Mouse (Mus musculus): ENCODE measurements around the gene Alx3. TPM values are rescaled to one million over a fixed set of nuclear protein-coding genes. Genes with fewer than 3 reads are reported as not detected.

Alx3 gene
- polyA plus RNA-seq, 1 experiment from 2014 or later, result 0.53 TPM

DNA sequence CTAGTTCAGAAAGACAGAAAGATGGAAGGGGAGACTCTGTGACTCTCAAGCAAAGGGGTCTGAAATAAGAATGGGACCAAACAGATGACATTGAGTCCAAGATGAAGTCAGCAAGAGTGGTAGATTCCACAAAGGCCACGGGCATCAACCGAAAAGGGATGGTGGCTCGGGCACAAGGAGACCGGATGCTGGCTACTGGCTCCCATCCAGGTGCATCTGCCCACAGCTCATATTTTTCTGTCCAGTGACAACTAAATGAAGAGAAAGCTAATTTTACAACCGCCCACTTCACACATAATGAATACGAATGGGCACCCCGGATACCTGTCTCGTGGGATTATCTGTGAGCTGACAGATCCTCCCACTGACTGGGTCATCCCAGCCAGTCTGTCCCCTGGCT lies 12.4 kb downstream of the Alx3 start:
- no peak overlapping the region for H3K4me2 ChIP-seq
- H3K9me3 ChIP-seq, result no peaks in the 10 kb centered on the region
- no peak overlapping the region for H3K4me3 ChIP-seq
- H3K36me3 ChIP-seq, result peaks cover 18% of the 10 kb centered on the region
- no peak for ATAC-seq (ENCODE audit: extremely low read depth, insufficient number of reproducible peaks, low FRiP score, low TSS enrichment)
- no peak overlapping the region for H3K27ac ChIP-seq (replicated peaks)
- H3K4me1 ChIP-seq, result peaks cover 15% of the 10 kb centered on the region
- peaks cover 29% of the 10 kb centered on the region for H3K27me3 ChIP-seq (replicated peaks)
- 80% methylated on average over 8 of the region's 8 CpGs for WGBS
- H3K9ac ChIP-seq, result no peak overlapping the region

DNA sequence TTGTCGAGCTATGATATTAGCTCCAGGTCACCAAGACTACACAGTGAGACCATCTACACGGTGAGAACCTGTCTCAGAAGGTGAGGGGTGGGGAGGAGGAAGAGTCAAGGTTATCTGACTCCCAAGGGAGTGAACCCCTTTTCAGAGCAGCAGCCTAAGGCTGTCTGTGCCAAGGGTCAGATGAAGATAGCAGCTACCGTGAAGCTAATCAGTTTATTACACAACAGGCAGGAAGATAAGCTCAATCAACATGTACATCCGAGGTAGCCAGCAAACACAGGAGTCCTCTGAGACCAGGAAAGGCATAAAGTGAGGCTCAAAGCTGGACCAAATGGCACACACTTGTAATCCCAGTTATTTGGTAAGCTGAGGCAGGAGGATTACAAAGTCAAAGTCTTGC lies 14.0 kb downstream of the Alx3 start:
- no peak overlapping the region for H3K27ac ChIP-seq (replicated peaks)
- no peak for ATAC-seq (ENCODE audit: extremely low read depth, insufficient number of reproducible peaks, low FRiP score, low TSS enrichment)
- WGBS, result 36% methylated on average over 4 of the region's 4 CpGs
- peaks cover 34% of the 10 kb centered on the region for H3K36me3 ChIP-seq
- no peak overlapping the region for H3K9ac ChIP-seq
- peaks cover 15% of the 10 kb centered on the region for H3K4me1 ChIP-seq
- no peak overlapping the region for H3K4me2 ChIP-seq
- H3K4me3 ChIP-seq, result no peak overlapping the region
- peaks cover 17% of the 10 kb centered on the region for H3K27me3 ChIP-seq (replicated peaks)
- no peaks in the 10 kb centered on the region for H3K9me3 ChIP-seq

DNA sequence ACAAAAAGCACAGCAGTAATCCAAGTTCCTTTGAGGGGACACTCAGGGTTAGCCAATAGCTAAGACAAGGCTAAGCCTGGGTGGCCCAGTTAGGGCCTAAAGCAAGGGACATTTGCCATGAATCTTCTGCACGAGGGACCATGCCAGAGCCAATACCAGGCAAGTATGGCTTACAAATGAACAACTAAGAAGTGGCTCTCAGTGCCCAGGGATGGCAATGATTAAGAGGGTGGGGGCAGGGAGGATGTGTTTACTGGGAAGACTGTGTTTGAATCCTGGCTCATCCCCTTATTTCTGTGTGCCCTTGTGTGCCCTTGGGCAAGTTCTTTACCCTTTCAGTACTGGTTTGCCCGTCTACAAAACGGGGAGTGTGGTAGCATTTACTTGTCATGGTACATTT lies 14.5 kb downstream of the Alx3 start:
- H3K4me3 ChIP-seq, result no peak overlapping the region
- peaks cover 12% of the 10 kb centered on the region for H3K27me3 ChIP-seq (replicated peaks)
- H3K4me2 ChIP-seq, result no peak overlapping the region
- peaks cover 15% of the 10 kb centered on the region for H3K4me1 ChIP-seq
- H3K9me3 ChIP-seq, result no peaks in the 10 kb centered on the region
- WGBS, result 66% methylated on average over 3 of the region's 3 CpGs
- no peak overlapping the region for H3K27ac ChIP-seq (replicated peaks)
- no peak overlapping the region for H3K9ac ChIP-seq
- peaks cover 40% of the 10 kb centered on the region for H3K36me3 ChIP-seq
- ATAC-seq (ENCODE audit: extremely low read depth, insufficient number of reproducible peaks, low FRiP score, low TSS enrichment), result no peak

DNA sequence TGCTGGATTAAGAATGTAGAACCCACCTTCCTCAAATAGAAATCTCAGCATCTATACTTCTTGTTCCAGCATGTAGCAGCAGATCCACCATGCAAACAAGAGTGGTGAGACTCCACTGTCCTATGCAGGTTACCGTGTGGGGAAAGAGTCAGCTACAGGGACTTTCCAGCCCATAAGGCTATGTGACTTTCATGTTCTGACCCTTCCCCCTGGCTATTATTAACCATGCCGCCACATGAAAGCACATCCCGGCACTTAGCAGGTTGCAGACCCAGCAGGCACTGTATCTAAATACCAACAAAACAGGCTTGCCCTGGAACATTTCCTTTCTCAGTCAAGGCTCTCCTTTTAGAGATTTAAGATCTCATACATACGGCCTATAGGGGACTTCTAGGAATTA lies 16.6 kb downstream of the Alx3 start:
- no peak overlapping the region for H3K4me2 ChIP-seq
- peaks cover 12% of the 10 kb centered on the region for H3K4me1 ChIP-seq
- H3K9ac ChIP-seq, result 0 out of 2 replicates have a peak overlapping the region, but pooled peaks have one; percentile 8
- H3K9me3 ChIP-seq, result no peaks in the 10 kb centered on the region
- 40% methylated on average over 4 of the region's 4 CpGs for WGBS
- peaks cover 5% of the 10 kb centered on the region; the same call in 1 of the 2 replicates for H3K27me3 ChIP-seq (replicated peaks)
- H3K27ac ChIP-seq (replicated peaks), result peak overlapping the region; percentile 37
- no peak overlapping the region for H3K4me3 ChIP-seq
- peaks cover 60% of the 10 kb centered on the region for H3K36me3 ChIP-seq
- ATAC-seq (ENCODE audit: extremely low read depth, insufficient number of reproducible peaks, low FRiP score, low TSS enrichment), result no peak

DNA sequence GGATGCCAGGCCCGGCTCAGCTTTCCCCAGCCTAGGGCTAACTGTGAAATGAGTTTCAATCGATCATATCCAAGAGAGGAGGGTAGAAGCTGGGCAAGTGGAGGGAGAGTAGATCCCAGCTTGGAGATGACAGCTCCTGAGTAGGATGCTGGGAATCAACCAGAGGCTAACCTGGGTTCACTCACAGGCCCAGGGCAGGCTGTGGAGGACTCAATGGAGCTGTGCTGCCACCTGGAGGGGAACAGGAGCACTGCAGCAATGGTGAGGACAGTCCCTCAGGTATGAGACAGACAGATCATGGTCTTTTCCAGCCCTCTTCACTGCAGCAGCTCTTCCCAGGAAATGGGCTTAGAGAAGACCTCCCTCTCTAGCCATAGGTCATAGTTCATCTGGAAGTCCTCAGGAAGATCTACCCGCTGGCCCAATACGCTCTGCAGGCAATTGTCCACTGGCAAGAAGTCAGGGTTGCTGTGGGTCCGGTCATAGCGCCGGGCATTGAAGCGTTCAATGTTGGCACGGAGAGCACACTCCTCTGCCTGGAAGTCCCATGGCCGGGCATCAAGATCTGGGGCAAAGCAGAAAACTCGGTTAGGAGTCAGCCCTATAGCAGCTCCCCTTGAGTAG lies 18.2 kb downstream of the Alx3 start:
- WGBS, result 84% methylated on average over 11 of the region's 11 CpGs

DNA sequence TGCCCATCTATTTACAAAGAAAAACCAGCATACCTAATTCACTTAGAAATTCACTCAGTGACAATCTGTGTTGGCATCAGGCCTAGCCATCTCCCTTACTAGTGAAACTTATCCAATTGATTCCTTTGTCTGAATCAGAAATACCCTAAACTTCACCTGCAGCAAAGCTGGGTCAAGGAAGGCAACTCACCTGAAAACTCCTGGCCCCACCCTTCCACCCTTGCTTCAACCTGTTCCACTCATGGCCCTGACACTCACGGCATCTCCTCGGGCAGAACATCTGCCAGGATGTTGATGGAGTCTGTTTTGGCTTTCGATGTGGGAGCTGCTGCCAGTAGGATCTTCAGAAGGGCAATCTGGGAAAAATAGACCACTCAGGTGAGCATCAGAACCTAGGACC lies 23.0 kb downstream of the Alx3 start:
- Histone ChIP-seq H3K9me3 (no peaks in the 10 kb centered on the region), H3K4me2 (no peak overlapping the region), H3K36me3 (peaks cover 98% of the 10 kb centered on the region), H3K27ac (replicated peaks) (no peak overlapping the region), H3K4me1 (no peaks in the 10 kb centered on the region), H3K9ac (no peak overlapping the region), H3K27me3 (replicated peaks) (no peaks in the 10 kb centered on the region), H3K4me3 (no peak overlapping the region)
- no peak for ATAC-seq (ENCODE audit: extremely low read depth, insufficient number of reproducible peaks, low FRiP score, low TSS enrichment)
- 90% methylated on average over 3 of the region's 3 CpGs for WGBS

More for the DNA sequence above, 18.2 kb downstream of the Alx3 start:
- peaks cover 2% of the 10 kb centered on the region; the same call in 1 of the 2 replicates for H3K27me3 ChIP-seq (replicated peaks)
- H3K9me3 ChIP-seq, result no peaks in the 10 kb centered on the region
- peaks cover 76% of the 10 kb centered on the region for H3K36me3 ChIP-seq
- H3K27ac ChIP-seq (replicated peaks), result no peak overlapping the region
- H3K4me3 ChIP-seq, result no peak overlapping the region
- peaks cover 12% of the 10 kb centered on the region for H3K4me1 ChIP-seq
- H3K9ac ChIP-seq, result no peak overlapping the region
- no peak for ATAC-seq (ENCODE audit: extremely low read depth, insufficient number of reproducible peaks, low FRiP score, low TSS enrichment)
- H3K4me2 ChIP-seq, result no peak overlapping the region

DNA sequence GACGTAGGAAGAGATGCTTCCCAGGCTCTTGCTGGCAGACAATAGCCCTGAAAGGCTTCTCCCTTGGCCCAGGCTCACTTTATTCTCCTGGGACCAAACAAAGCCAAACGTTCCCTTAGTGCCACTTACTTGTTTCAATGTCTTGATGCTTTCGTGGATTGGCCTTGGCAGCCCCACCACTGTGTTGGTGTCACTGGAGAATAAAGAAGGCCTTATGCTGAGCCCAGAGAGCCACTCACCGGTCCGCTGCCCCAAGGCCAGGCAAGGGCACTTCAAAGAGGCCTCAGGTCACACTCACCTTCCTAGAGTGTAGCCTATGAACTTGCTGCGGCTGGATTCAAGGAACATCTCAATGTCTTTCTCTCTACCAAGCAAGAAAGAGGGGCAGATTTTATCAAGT lies 25.1 kb downstream of the Alx3 start:
- Histone ChIP-seq H3K4me1 (no peaks in the 10 kb centered on the region), H3K27ac (replicated peaks) (no peak overlapping the region), H3K9me3 (no peaks in the 10 kb centered on the region), H3K9ac (no peak overlapping the region), H3K4me3 (no peak overlapping the region), H3K27me3 (replicated peaks) (no peaks in the 10 kb centered on the region), H3K4me2 (no peak overlapping the region), H3K36me3 (peaks cover 98% of the 10 kb centered on the region)
- ATAC-seq (ENCODE audit: extremely low read depth, insufficient number of reproducible peaks, low FRiP score, low TSS enrichment), result no peak
- WGBS, result 87% methylated on average over 6 of the region's 6 CpGs

DNA sequence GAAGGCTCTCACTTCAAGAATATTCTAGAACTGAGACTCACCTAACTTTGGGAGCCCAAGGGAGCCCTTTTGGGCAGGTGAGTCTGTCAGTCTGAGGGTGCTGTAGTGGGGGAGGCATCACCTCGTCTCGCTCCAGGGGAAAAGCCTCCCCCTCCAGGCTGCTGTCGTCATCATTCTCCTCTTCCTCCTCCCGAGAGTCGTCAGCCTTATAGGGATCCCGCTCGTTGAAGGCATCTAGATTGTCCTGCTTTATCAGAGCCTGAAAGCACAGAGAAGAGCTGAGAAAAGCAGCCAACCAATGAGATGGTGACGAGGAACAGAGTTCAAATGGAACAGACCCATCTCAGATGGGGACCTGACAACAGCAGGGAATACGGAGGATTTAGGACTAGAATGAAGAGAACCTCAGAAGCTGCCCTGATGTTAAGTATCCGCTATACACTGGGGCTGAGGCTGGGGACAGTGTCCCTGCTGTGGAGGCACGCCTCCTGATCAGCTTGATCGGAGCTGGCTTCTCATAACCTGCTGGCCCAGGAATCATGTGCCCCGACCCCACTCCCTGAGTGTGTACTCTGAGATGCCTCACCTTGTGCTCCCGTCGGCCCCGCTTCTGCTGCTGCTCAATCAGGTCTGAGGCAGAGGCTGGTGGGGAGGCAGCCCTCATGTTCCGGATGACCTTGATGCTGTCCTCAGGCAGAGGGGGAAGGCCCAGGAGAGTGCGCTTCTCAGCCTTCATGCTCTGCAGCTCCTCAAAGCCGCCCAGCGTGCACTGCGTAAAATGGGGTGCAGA lies 26.6 kb downstream of the Alx3 start:
- no peak overlapping the region for H3K9ac ChIP-seq
- H3K4me1 ChIP-seq, result no peaks in the 10 kb centered on the region
- H3K9me3 ChIP-seq, result no peaks in the 10 kb centered on the region
- no peaks in the 10 kb centered on the region for H3K27me3 ChIP-seq (replicated peaks)
- H3K27ac ChIP-seq (replicated peaks), result no peak overlapping the region
- H3K36me3 ChIP-seq, result peaks cover 98% of the 10 kb centered on the region
- no peak for ATAC-seq (ENCODE audit: extremely low read depth, insufficient number of reproducible peaks, low FRiP score, low TSS enrichment)
- H3K4me3 ChIP-seq, result no peak overlapping the region
- 81% methylated on average over 21 of the region's 21 CpGs for WGBS
- H3K4me2 ChIP-seq, result no peak overlapping the region

DNA sequence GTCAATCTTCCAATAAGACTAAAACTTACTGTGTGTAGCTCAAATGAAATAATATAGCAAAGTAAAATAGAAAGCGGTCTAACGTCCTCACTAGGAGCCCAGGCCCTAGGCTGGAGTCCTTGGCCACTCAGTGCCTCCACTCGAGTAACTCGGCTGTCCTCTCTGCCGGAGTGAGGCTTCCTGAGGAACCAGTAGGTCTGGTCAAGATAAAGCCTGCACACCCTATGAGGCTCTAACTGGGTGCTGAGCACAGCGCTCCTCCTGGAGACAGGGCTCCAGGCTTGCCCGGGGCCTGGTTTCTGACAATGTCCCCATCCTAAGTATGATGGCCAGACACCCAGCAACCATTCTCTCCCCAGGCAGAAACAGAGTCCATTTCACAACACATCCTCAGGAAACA lies 27.7 kb downstream of the Alx3 start:
- H3K9ac ChIP-seq, result no peak overlapping the region
- no peak overlapping the region for H3K4me3 ChIP-seq
- 87% methylated on average over 7 of the region's 7 CpGs for WGBS
- H3K9me3 ChIP-seq, result no peaks in the 10 kb centered on the region
- H3K4me1 ChIP-seq, result no peaks in the 10 kb centered on the region
- peaks cover 98% of the 10 kb centered on the region for H3K36me3 ChIP-seq
- no peak for ATAC-seq (ENCODE audit: extremely low read depth, insufficient number of reproducible peaks, low FRiP score, low TSS enrichment)
- H3K27ac ChIP-seq (replicated peaks), result no peak overlapping the region
- H3K27me3 ChIP-seq (replicated peaks), result no peaks in the 10 kb centered on the region
- H3K4me2 ChIP-seq, result no peak overlapping the region

DNA sequence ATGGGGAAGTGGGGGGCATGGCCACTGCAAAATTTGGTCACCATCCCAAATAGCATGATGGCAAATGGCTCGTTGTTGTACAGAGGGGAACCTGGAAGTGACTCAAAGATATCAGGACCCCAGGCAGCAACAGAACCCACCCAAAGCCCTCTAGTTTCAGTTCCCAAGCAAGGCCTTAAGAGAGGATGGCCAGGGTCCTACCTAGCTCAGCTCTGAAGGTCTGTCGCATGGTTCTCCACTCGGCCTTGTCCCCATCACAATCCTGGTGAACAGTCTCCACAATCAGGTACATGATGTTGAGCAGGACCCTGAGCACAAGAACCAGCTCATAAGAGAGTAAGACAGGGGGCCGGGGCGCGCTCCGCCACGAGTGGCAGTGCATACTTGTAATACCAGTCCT lies 29.6 kb downstream of the Alx3 start:
- Histone ChIP-seq H3K9ac (no peak overlapping the region), H3K4me3 (no peak overlapping the region), H3K27me3 (replicated peaks) (no peaks in the 10 kb centered on the region), H3K27ac (replicated peaks) (no peak overlapping the region), H3K9me3 (no peaks in the 10 kb centered on the region), H3K4me2 (no peak overlapping the region), H3K36me3 (peaks cover 94% of the 10 kb centered on the region), H3K4me1 (no peaks in the 10 kb centered on the region)
- 94% methylated on average over 8 of the region's 8 CpGs for WGBS
- ATAC-seq (ENCODE audit: extremely low read depth, insufficient number of reproducible peaks, low FRiP score, low TSS enrichment), result no peak

DNA sequence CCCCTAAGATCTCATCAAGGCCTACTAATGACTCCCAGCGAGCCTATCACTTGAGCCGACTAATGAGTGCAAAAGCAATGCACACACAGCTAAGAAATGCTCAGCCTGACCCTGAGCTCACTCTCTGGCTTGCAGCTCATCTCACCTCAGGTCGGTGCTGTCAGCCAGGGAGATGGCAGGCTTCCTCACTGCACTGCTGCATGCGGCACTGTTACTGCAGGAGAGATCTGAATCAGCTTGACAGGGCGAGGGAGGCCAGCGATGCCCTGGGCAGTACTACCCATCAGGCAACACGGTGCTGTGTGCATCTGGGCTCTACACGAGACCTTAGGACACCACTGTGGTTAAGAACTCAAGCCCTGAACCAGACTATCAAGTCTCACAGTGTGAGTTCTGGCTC lies 30.7 kb downstream of the Alx3 start:
- Histone ChIP-seq H3K9ac (no peak overlapping the region), H3K4me3 (no peak overlapping the region), H3K4me1 (peaks cover 11% of the 10 kb centered on the region), H3K27ac (replicated peaks) (no peak overlapping the region), H3K36me3 (peaks cover 88% of the 10 kb centered on the region), H3K9me3 (no peaks in the 10 kb centered on the region), H3K27me3 (replicated peaks) (no peaks in the 10 kb centered on the region), H3K4me2 (no peak overlapping the region)
- no peak for ATAC-seq (ENCODE audit: extremely low read depth, insufficient number of reproducible peaks, low FRiP score, low TSS enrichment)
- 91% methylated on average over 8 of the region's 8 CpGs for WGBS

DNA sequence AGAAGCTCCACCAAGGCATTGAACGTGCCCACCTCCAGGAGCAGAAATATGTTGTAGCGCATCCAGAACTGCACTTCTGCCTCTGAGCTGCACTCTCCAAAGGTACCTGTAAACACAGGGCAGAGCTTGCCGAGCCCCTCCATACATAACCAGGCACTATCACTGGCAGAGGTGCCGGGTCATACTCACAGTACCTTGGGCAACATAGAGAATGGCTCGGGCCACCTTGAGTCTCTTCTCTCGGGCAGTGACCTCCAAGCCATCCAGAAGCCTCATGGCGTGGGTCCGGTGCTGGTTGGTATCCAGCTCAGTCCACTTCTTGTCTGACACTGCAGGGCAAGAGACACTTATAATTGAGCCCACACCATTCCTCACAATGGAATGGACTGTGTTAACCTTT lies 31.9 kb downstream of the Alx3 start:
- 92% methylated on average over 8 of the region's 8 CpGs for WGBS
- Histone ChIP-seq H3K4me1 (peaks cover 14% of the 10 kb centered on the region), H3K4me3 (no peak overlapping the region), H3K36me3 (peaks cover 76% of the 10 kb centered on the region), H3K4me2 (no peak overlapping the region), H3K9me3 (no peaks in the 10 kb centered on the region), H3K27me3 (replicated peaks) (no peaks in the 10 kb centered on the region), H3K9ac (no peak overlapping the region), H3K27ac (replicated peaks) (no peak overlapping the region)
- no peak for ATAC-seq (ENCODE audit: extremely low read depth, insufficient number of reproducible peaks, low FRiP score, low TSS enrichment)

Measured in heart, embryonic 13.5 days (tissue).